Mouse (Mus musculus) liver, embryonic 14.5 days (tissue): ENCODE data around the gene Tmem14c.

Experiments used
- CTCF ChIP-seq: IDR thresholded peaks from 2 replicates; pipeline ENCODE4 v1.5.1; 2016; ENCODE audit warnings: antibody characterized with exemption, low read depth, control low read depth
- EP300 ChIP-seq: IDR thresholded peaks from 2 replicates; pipeline ENCODE4 v1.6.1; 2016; ENCODE audit warnings: antibody characterized with exemption, low read depth

DNA sequence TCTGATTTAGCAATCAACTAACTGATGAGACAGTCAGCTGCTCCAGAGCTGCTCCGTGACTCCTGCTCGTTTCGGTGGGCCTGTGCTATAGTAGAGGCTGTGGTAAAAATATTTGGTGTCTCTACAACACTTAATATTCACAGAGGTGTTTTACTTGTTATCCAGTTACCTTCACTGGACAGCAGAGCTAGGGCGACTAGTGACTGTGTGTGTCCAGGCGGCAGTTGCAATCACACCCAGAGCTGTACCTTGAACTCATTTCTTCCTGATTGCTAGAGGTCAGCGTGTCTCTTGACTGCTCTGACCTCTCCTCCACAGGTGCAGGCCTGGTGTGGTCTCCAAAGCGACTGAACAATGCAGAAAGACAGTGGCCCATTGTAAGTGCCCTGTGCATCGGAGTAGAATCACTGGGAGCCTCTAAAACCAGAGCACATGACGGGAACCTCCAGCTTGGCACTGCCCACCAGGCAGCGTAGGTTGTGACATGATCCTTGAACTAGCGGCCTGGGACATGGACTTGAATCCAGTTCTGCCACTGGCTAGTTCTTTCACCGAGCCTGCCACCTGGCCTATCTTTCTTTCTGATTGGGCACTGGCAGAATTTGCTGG is 809 bp downstream of the Tmem14c start:
- TF ChIP-seq CTCF, result no peak
- no peak for TF ChIP-seq EP300
